Mouse (Mus musculus): ENCODE measurements around the gene Atxn7. TPM values are rescaled to one million over a fixed set of nuclear protein-coding genes. Genes with fewer than 3 reads are reported as not detected.
"Not testable (repeated sequence)": the region's sequence is repeated elsewhere in the genome, so short reads cannot be mapped to it uniquely, and the experiment has no call there.

The Atxn7 gene
- 10 to 100 TPM; 14.0 to 17.0 TPM for total RNA-seq (2021)
- long read RNA-seq, experiment 1, partial matches to known transcripts: 0 of 5 reads
- long read RNA-seq, experiment 1, other reads (novel, unspliced or antisense): 5 of 5 reads
- long read RNA-seq, experiment 2, partial matches to known transcripts: 0 of 2 reads
- long read RNA-seq, experiment 2, other reads (novel, unspliced or antisense): 2 of 2 reads

GRCm38 (mm10) chr14:13961401-13962112 lies at the start of gene Atxn7, which contains the start of gene Thoc7:
Gene Atxn7 (plus strand): TSS chr14:13961440.
Gene Thoc7 (minus strand): TSS chr14:13961852.
- peak; percentile 37 for DNase-seq

- no peak for DNase-seq
These were observed 46.7 kb upstream of the Atxn7 start, which contains the start of gene Gm281 for GRCm38 (mm10) chr14:13914387-13915082. Gene Gm281 (minus strand): TSS chr14:13914478.

GRCm38 (mm10) chr14:13915207-13915606 lies 46.0 kb upstream of the Atxn7 start:
- no peak for DNase-seq

GRCm38 (mm10) chr14:13917208-13917607 lies 44.0 kb upstream of the Atxn7 start:
- DNase-seq: no peak

GRCm38 (mm10) chr14:13917630-13918029 lies 43.6 kb upstream of the Atxn7 start:
- DNase-seq: no peak

GRCm38 (mm10) chr14:13933290-13934051 lies 27.8 kb upstream of the Atxn7 start:
- no peak for DNase-seq

- no peak for DNase-seq
These were observed 27.2 kb upstream of the Atxn7 start for GRCm38 (mm10) chr14:13934052-13934371.

GRCm38 (mm10) chr14:13944686-13945085 lies 16.6 kb upstream of the Atxn7 start:
- no peak for DNase-seq

GRCm38 (mm10) chr14:13948345-13948744 lies 12.9 kb upstream of the Atxn7 start:
- no peak for DNase-seq

GRCm38 (mm10) chr14:13950401-13950800 lies 10.8 kb upstream of the Atxn7 start:
- DNase-seq: no peak

- DNase-seq: not testable (repeated sequence)
These were observed 9.1 kb upstream of the Atxn7 start for GRCm38 (mm10) chr14:13952151-13952550.

- DNase-seq: no peak
These were observed 1.2 kb upstream of the Atxn7 start for GRCm38 (mm10) chr14:13960079-13960478.

GRCm38 (mm10) chr14:13960482-13961325 lies 536 bp upstream of the Atxn7 start:
- peak; percentile 59 for DNase-seq

GRCm38 (mm10) chr14:13962476-13962875 lies 1.2 kb downstream of the Atxn7 start:
- no peak for DNase-seq

GRCm38 (mm10) chr14:13963527-13963926 lies 2.3 kb downstream of the Atxn7 start:
- no peak for DNase-seq

- DNase-seq: no peak
These were observed 6.4 kb downstream of the Atxn7 start for GRCm38 (mm10) chr14:13967607-13968006.

GRCm38 (mm10) chr14:13968476-13968875 lies 7.2 kb downstream of the Atxn7 start:
- DNase-seq: no peak

GRCm38 (mm10) chr14:13970513-13970912 lies 9.3 kb downstream of the Atxn7 start:
- DNase-seq: no peak

- DNase-seq: no peak
These were observed 10.5 kb downstream of the Atxn7 start for GRCm38 (mm10) chr14:13971644-13972234.

- no peak for DNase-seq
These were observed 16.3 kb downstream of the Atxn7 start for GRCm38 (mm10) chr14:13977498-13977897.

- no peak for DNase-seq
These were observed 20.0 kb downstream of the Atxn7 start for GRCm38 (mm10) chr14:13981286-13981685.

Data from gastrocnemius, postnatal 25 days (tissue).